Mouse (Mus musculus): ENCODE measurements around the gene Cib3.

DNA sequence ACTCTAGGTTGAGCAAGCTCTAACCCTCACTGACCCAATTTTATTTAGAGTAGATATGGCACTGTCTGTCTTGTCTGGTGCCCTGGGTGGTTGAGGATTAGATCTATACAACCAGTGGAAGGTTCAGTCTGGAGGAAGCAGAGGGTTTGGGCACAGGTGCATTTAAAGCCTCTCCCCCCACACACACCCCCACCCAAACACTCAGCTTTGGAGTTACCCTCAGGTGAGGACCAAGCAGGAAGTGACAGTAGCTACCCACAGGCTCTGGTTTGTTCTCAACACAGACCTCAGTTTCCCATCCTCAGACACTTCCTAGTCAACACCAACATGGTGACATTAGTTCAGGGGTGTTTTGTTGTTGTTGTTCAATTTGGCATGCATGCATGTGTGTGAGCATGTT, 49.8 kb downstream of the Cib3 start:
- TF ChIP-seq MAX (IDR thresholded peaks at IDR 0.05; ENCODE audit: low read depth) (no peak), TCF12 (IDR thresholded peaks at IDR 0.05; ENCODE audit: insufficient read depth, poor library complexity, severe bottlenecking) (no peak), POLR2A (IDR thresholded peaks at IDR 0.05; ENCODE audit: insufficient read length, low read depth) (no peak), REST (IDR thresholded peaks at IDR 0.05; ENCODE audit: insufficient read depth, insufficient read length) (no peak), POLR2AphosphoS2 (IDR thresholded peaks at IDR 0.05; ENCODE audit: insufficient read length, low read depth) (no peak)
